9 mouse cellular contexts compared by ENCODE assay signal in the genomic region with DNA sequence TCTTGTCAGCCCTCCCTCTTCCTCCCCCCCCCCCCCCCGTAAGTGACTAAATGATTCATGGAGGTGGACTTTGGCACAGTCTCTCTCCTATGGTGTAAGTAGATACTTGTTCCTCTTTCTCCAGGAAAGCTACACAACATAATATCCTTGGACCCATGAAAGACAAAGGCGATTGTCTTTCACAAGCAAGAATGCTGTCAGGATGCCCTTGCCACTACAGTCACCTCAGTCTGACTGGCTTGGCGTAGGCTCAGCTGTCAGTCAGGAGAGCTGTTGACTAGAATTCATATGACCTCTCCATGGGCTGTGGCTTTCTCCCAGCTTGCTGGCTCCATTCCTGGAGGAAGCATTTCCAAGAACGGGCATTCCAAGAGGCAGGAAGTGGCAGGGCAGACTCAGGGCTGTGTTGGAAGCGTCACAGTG. TPM values are rescaled to one million over a fixed set of nuclear protein-coding genes. Genes with fewer than 3 reads are reported as not detected.
DNase-seq lines count a peak whose midpoint lies in the region; ATAC-seq lines count a peak whose summit lies in the region.
"Had no signal": no experiment of that assay in that cellular context is flagged by ENCODE, and none has a peak within 500 bp of the region (broad histone marks: within the 10 kb centered on the region; RNA-seq: fewer than 3 reads in every experiment).

No protein-coding gene starts in this region.

- DNase-seq in kidney, adult 18-20 months = peak; percentile 73
- no peak for DNase-seq in kidney, postnatal 4 days
- DNase-seq in kidney, adult 9 months = peak; percentile 71
- no peak for DNase-seq in gastrocnemius, postnatal 4 days (ENCODE audit: low spot score in 2 of 2)
- no peak for DNase-seq in ovary, adult 18-20 months (ENCODE audit: low spot score)
- no peak for DNase-seq in T-cell, adult 2 months (ENCODE audit: low spot score)
- DNase-seq: liver, postnatal 0 days had no signal

- peak; percentile 78 for ATAC-seq in granulocyte monocyte progenitor cell, adult 5-6 weeks (replicated peaks; ENCODE audit: poor library complexity, severe bottlenecking)
- ATAC-seq in megakaryocyte progenitor cell, adult 5-6 weeks (replicated peaks; ENCODE audit: poor library complexity) = peak; percentile 46
- ATAC-seq: liver, postnatal 0 days had no signal

RNA-seq across cellular contexts. Expression of gene Ccdc65, which starts 6.2 kb away (rescaled TPM):
- not detected in 2 replicates for total RNA-seq in granulocyte monocyte progenitor cell, adult 5-6 weeks (2014; fragmentation: Nextera tagmentation)
- total RNA-seq in granulocyte monocyte progenitor cell, adult 5-6 weeks (2017) = not detected in 2 replicates
- not detected in 2 replicates for total RNA-seq in megakaryocyte progenitor cell, adult 5-6 weeks (2015)
- total RNA-seq in megakaryocyte progenitor cell, adult 5-6 weeks (2017) = not detected in 2 replicates
- not detected for total RNA-seq in gastrocnemius, postnatal 4 days (2021)

RNA-seq across cellular contexts. Expression of gene Fkbp11, which starts 13.8 kb away (rescaled TPM):
- 37.6 and 39.9 TPM in 2 replicates for total RNA-seq in granulocyte monocyte progenitor cell, adult 5-6 weeks (2014; fragmentation: Nextera tagmentation)
- total RNA-seq in granulocyte monocyte progenitor cell, adult 5-6 weeks (2017) = 63.8 and 66.3 TPM in 2 replicates
- total RNA-seq in megakaryocyte progenitor cell, adult 5-6 weeks (2015) = 45.2 and 50.0 TPM in 2 replicates
- total RNA-seq in megakaryocyte progenitor cell, adult 5-6 weeks (2017) = 35.5 and 62.3 TPM in 2 replicates
- 10 to 100 TPM; 16.6 to 17.2 TPM for total RNA-seq in gastrocnemius, postnatal 4 days (2021)

RNA-seq across cellular contexts. Expression of gene Rnd1, which starts 37.0 kb away (rescaled TPM):
- 0.11 and 0.39 TPM in 2 replicates for total RNA-seq in granulocyte monocyte progenitor cell, adult 5-6 weeks (2014; fragmentation: Nextera tagmentation)
- 0.67 and 2.7 TPM in 2 replicates for total RNA-seq in granulocyte monocyte progenitor cell, adult 5-6 weeks (2017)
- total RNA-seq in megakaryocyte progenitor cell, adult 5-6 weeks (2015) = 1.1 and 1.7 TPM in 2 replicates
- total RNA-seq in megakaryocyte progenitor cell, adult 5-6 weeks (2017) = 3.3 and 3.5 TPM in 2 replicates
- 1 to 10 TPM in 1 of 2 experiments, under 1 TPM in 1; 0.75 to 1.2 TPM for total RNA-seq in gastrocnemius, postnatal 4 days (2021)

RNA-seq across cellular contexts. Expression of gene Arf3, which starts 48.8 kb away (rescaled TPM):
- 39.0 and 41.4 TPM in 2 replicates for total RNA-seq in granulocyte monocyte progenitor cell, adult 5-6 weeks (2014; fragmentation: Nextera tagmentation)
- total RNA-seq in granulocyte monocyte progenitor cell, adult 5-6 weeks (2017) = 29.9 and 32.7 TPM in 2 replicates
- 32.3 and 35.2 TPM in 2 replicates for total RNA-seq in megakaryocyte progenitor cell, adult 5-6 weeks (2015)
- total RNA-seq in megakaryocyte progenitor cell, adult 5-6 weeks (2017) = 32.2 and 36.9 TPM in 2 replicates
- 10 to 100 TPM; 30.8 to 31.7 TPM for total RNA-seq in gastrocnemius, postnatal 4 days (2021)

RNA-seq across cellular contexts. Expression of gene Ddx23, which starts 51.5 kb away (rescaled TPM):
- total RNA-seq in granulocyte monocyte progenitor cell, adult 5-6 weeks (2014; fragmentation: Nextera tagmentation) = 76.1 and 82.1 TPM in 2 replicates
- 79.5 and 103 TPM in 2 replicates for total RNA-seq in granulocyte monocyte progenitor cell, adult 5-6 weeks (2017)
- 22.1 and 25.0 TPM in 2 replicates for total RNA-seq in megakaryocyte progenitor cell, adult 5-6 weeks (2015)
- total RNA-seq in megakaryocyte progenitor cell, adult 5-6 weeks (2017) = 88.0 and 121 TPM in 2 replicates
- total RNA-seq in gastrocnemius, postnatal 4 days (2021) = 10 to 100 TPM; 62.5 to 67.3 TPM

Comparison
In these comparisons a context has a peak if more than half of its experiments do, and no peak if none do; other contexts are left out.
1. DNase-seq: peak in kidney, adult 18-20 months (single experiment) and kidney, adult 9 months (single experiment); none in kidney, postnatal 4 days (0 of 2), gastrocnemius, postnatal 4 days (0 of 2), ovary, adult 18-20 months (single experiment) and T-cell, adult 2 months (single experiment).